Mouse (Mus musculus): ENCODE data around the gene Bmp10. TPM values are rescaled to one million over a fixed set of nuclear protein-coding genes. Genes with fewer than 3 reads are reported as not detected.
A peak's percentile ranks its signal among the peaks of the same experiment; 100 is the strongest.

Gene Bmp10
- polyA plus RNA-seq (2015; fragmentation: Nextera tagmentation; extraction: Ambion mirVana), result not detected in 2 replicates

- ATAC-seq (ENCODE audit: insufficient number of reproducible peaks, low FRiP score, low TSS enrichment, low read depth), result no peak
- Histone ChIP-seq H3K36me3 (no peaks in the 10 kb centered on the region), H3K4me3 (replicated peaks) (no peak within 1 kb of the TSS), H3K4me2 (replicated peaks) (no peak within 1 kb of the TSS), H3K9ac (no peak within 1 kb of the TSS), H3K27me3 (no peaks in the 10 kb centered on the region), H3K27ac (replicated peaks) (no peak within 1 kb of the TSS), H3K4me1 (no peaks in the 10 kb centered on the region), H3K9me3 (replicated peaks) (no peaks in the 10 kb centered on the region)
- 54% methylated on average over 7 of the region's 7 CpGs for WGBS
Measured at GRCm38 (mm10) chr6:87428487-87429044, at the start of gene Bmp10. Gene Bmp10 (plus strand): TSS chr6:87428994.

- Histone ChIP-seq H3K9ac (no peak overlapping the region), H3K4me3 (replicated peaks) (peak overlapping the region; percentile 36), H3K4me2 (replicated peaks) (peak overlapping the region; percentile 59), H3K36me3 (no peaks in the 10 kb centered on the region), H3K4me1 (peaks cover 11% of the 10 kb centered on the region), H3K9me3 (replicated peaks) (no peaks in the 10 kb centered on the region), H3K27me3 (peaks cover 8% of the 10 kb centered on the region), H3K27ac (replicated peaks) (no peak overlapping the region)
- WGBS, result 7% methylated on average over 24 of the region's 24 CpGs
- ATAC-seq (ENCODE audit: insufficient number of reproducible peaks, low FRiP score, low TSS enrichment, low read depth), result no peak
Measured at GRCm38 (mm10) chr6:87383926-87384691, 44.7 kb upstream of the Bmp10 start.

GRCm38 (mm10) chr6:87384761-87385160 lies 44.0 kb upstream of the Bmp10 start:
- peak overlapping the region; percentile 36; the same call in 1 of the 2 replicates for H3K4me3 ChIP-seq (replicated peaks)
- H3K27ac ChIP-seq (replicated peaks), result no peak overlapping the region
- peaks cover 11% of the 10 kb centered on the region for H3K4me1 ChIP-seq

GRCm38 (mm10) chr6:87386203-87386602 lies 42.6 kb upstream of the Bmp10 start:
- no peak overlapping the region for H3K4me2 ChIP-seq (replicated peaks)
- no peaks in the 10 kb centered on the region for H3K9me3 ChIP-seq (replicated peaks)
- no peak for ATAC-seq (ENCODE audit: insufficient number of reproducible peaks, low FRiP score, low TSS enrichment, low read depth)
- H3K9ac ChIP-seq, result no peak overlapping the region
- peaks cover 11% of the 10 kb centered on the region for H3K4me1 ChIP-seq
- no peak overlapping the region for H3K27ac ChIP-seq (replicated peaks)
- no peaks in the 10 kb centered on the region for H3K36me3 ChIP-seq
- H3K4me3 ChIP-seq (replicated peaks), result no peak overlapping the region
- H3K27me3 ChIP-seq, result peaks cover 8% of the 10 kb centered on the region
- 13% methylated on average over 7 of the region's 7 CpGs for WGBS

More at GRCm38 (mm10) chr6:87384761-87385160, 44.0 kb upstream of the Bmp10 start:
- WGBS, result 34% methylated on average over 5 of the region's 6 CpGs
- Histone ChIP-seq H3K27me3 (peaks cover 8% of the 10 kb centered on the region), H3K9me3 (replicated peaks) (no peaks in the 10 kb centered on the region), H3K9ac (no peak overlapping the region), H3K36me3 (no peaks in the 10 kb centered on the region), H3K4me2 (replicated peaks) (peak overlapping the region; percentile 59)
- ATAC-seq (ENCODE audit: insufficient number of reproducible peaks, low FRiP score, low TSS enrichment, low read depth), result no peak

GRCm38 (mm10) chr6:87386681-87387080 lies 42.1 kb upstream of the Bmp10 start:
- peaks cover 8% of the 10 kb centered on the region for H3K27me3 ChIP-seq
- no peak for ATAC-seq (ENCODE audit: insufficient number of reproducible peaks, low FRiP score, low TSS enrichment, low read depth)
- no peak overlapping the region for H3K9ac ChIP-seq
- H3K27ac ChIP-seq (replicated peaks), result no peak overlapping the region
- H3K4me1 ChIP-seq, result peaks cover 11% of the 10 kb centered on the region
- no peaks in the 10 kb centered on the region for H3K9me3 ChIP-seq (replicated peaks)
- no peaks in the 10 kb centered on the region for H3K36me3 ChIP-seq
- WGBS, result 77% methylated on average over 10 of the region's 10 CpGs
- H3K4me2 ChIP-seq (replicated peaks), result no peak overlapping the region
- no peak overlapping the region for H3K4me3 ChIP-seq (replicated peaks)

- Histone ChIP-seq H3K4me2 (replicated peaks) (no peak within 1 kb of the TSS), H3K4me3 (replicated peaks) (no peak within 1 kb of the TSS), H3K27ac (replicated peaks) (no peak within 1 kb of the TSS), H3K9ac (no peak within 1 kb of the TSS), H3K4me1 (peaks cover 10% of the 10 kb centered on the region), H3K27me3 (0 out of 2 replicates have a peak, but pooled peaks cover 4% of the 10 kb centered on the region), H3K36me3 (no peaks in the 10 kb centered on the region), H3K9me3 (replicated peaks) (no peaks in the 10 kb centered on the region)
- no peak for ATAC-seq (ENCODE audit: insufficient number of reproducible peaks, low FRiP score, low TSS enrichment, low read depth)
- WGBS, result 54% methylated on average over 7 of the region's 7 CpGs
Measured at GRCm38 (mm10) chr6:87388877-87389276, 39.9 kb upstream of the Bmp10 start, which contains the start of gene Gkn3. Gene Gkn3 (minus strand): TSS chr6:87388935.

GRCm38 (mm10) chr6:87389455-87389989 lies 39.3 kb upstream of the Bmp10 start:
- ATAC-seq (ENCODE audit: insufficient number of reproducible peaks, low FRiP score, low TSS enrichment, low read depth), result no peak
- H3K27ac ChIP-seq (replicated peaks), result no peak overlapping the region
- 0 out of 2 replicates have a peak, but pooled peaks cover 4% of the 10 kb centered on the region for H3K27me3 ChIP-seq
- H3K36me3 ChIP-seq, result no peaks in the 10 kb centered on the region
- WGBS, result 21% methylated on average over 5 of the region's 5 CpGs
- peaks cover 4% of the 10 kb centered on the region for H3K4me1 ChIP-seq
- H3K9me3 ChIP-seq (replicated peaks), result no peaks in the 10 kb centered on the region
- no peak overlapping the region for H3K4me3 ChIP-seq (replicated peaks)
- no peak overlapping the region for H3K9ac ChIP-seq
- H3K4me2 ChIP-seq (replicated peaks), result no peak overlapping the region

GRCm38 (mm10) chr6:87393466-87394205 lies 35.2 kb upstream of the Bmp10 start:
- 51% methylated on average over 8 of the region's 8 CpGs for WGBS
- no peak overlapping the region for H3K27ac ChIP-seq (replicated peaks)
- no peaks in the 10 kb centered on the region for H3K27me3 ChIP-seq
- ATAC-seq (ENCODE audit: insufficient number of reproducible peaks, low FRiP score, low TSS enrichment, low read depth), result no peak
- H3K9ac ChIP-seq, result no peak overlapping the region
- H3K4me2 ChIP-seq (replicated peaks), result no peak overlapping the region
- H3K4me3 ChIP-seq (replicated peaks), result no peak overlapping the region
- H3K36me3 ChIP-seq, result no peaks in the 10 kb centered on the region
- no peaks in the 10 kb centered on the region for H3K4me1 ChIP-seq
- no peaks in the 10 kb centered on the region for H3K9me3 ChIP-seq (replicated peaks)

- no peaks in the 10 kb centered on the region for H3K36me3 ChIP-seq
- WGBS, result 82% methylated on average over 9 of the region's 9 CpGs
- no peak overlapping the region for H3K27ac ChIP-seq (replicated peaks)
- no peak for ATAC-seq (ENCODE audit: insufficient number of reproducible peaks, low FRiP score, low TSS enrichment, low read depth)
- H3K9me3 ChIP-seq (replicated peaks), result no peaks in the 10 kb centered on the region
- no peak overlapping the region for H3K4me3 ChIP-seq (replicated peaks)
- H3K9ac ChIP-seq, result no peak overlapping the region
- no peak overlapping the region for H3K4me2 ChIP-seq (replicated peaks)
- no peaks in the 10 kb centered on the region for H3K27me3 ChIP-seq
- H3K4me1 ChIP-seq, result no peaks in the 10 kb centered on the region
Measured at GRCm38 (mm10) chr6:87394783-87395182, 34.0 kb upstream of the Bmp10 start.

GRCm38 (mm10) chr6:87399137-87399536 lies 29.7 kb upstream of the Bmp10 start:
- Histone ChIP-seq H3K36me3 (no peaks in the 10 kb centered on the region), H3K9ac (no peak overlapping the region), H3K4me2 (replicated peaks) (no peak overlapping the region), H3K9me3 (replicated peaks) (no peaks in the 10 kb centered on the region), H3K27ac (replicated peaks) (no peak overlapping the region), H3K4me1 (no peaks in the 10 kb centered on the region), H3K27me3 (no peaks in the 10 kb centered on the region), H3K4me3 (replicated peaks) (no peak overlapping the region)
- ATAC-seq (ENCODE audit: insufficient number of reproducible peaks, low FRiP score, low TSS enrichment, low read depth), result no peak
- 2% methylated on average over 5 of the region's 5 CpGs for WGBS

Measured in embryonic facial prominence, embryonic 15.5 days (tissue).